Mouse (Mus musculus) olfactory bulb, adult 2 months (tissue): ENCODE results near the gene Draxin. TPM values are rescaled to one million over a fixed set of nuclear protein-coding genes. Genes with fewer than 3 reads are reported as not detected.

Experiments
- H3K27ac ChIP-seq: fragments of 200-500 bp; 2 replicates; pipeline ENCODE4 v1.5.1; 2012; ENCODE audit warnings: low read depth, low read length; ENCODE audit not compliant: insufficient read depth
- H3K4me1 ChIP-seq: fragments of 200-500 bp; 2 replicates; pipeline ENCODE4 v1.6.1; 2012; ENCODE audit warnings: low read length; ENCODE audit not compliant: control insufficient read depth, insufficient read depth
- H3K4me3 ChIP-seq: fragments of 200-500 bp; 2 replicates; pipeline ENCODE4 v1.5.1; 2012; ENCODE audit warnings: mild to moderate bottlenecking, low read depth, low read length, moderate library complexity; ENCODE audit not compliant: insufficient read depth
- CTCF ChIP-seq: fragments of 200-500 bp; IDR thresholded peaks from 2 replicates; pipeline ENCODE4 v1.5.1; 2012; ENCODE audit warnings: low read depth, mild to moderate bottlenecking, low read length, moderate library complexity; ENCODE audit not compliant: insufficient read depth
- POLR2A ChIP-seq: fragments of 200-500 bp; IDR thresholded peaks from 2 replicates; pipeline ENCODE4 v1.6.1; 2012; ENCODE audit warnings: mild to moderate bottlenecking, low read depth, low read length, moderate library complexity; ENCODE audit not compliant: insufficient read depth
- WGBS: fragments of 180-500 bp; shearing (Covaris S2); methylation state at CpG from one replicate; pipeline ENCODE4 v1.1.7; 2018; 5-methylcytosine and 5-hydroxymethylcytosine counted together
- polyA plus RNA-seq: library from polyadenylated mRNA; stranded (reverse); fragments of >200 nt; gene quantifications from 2 replicates; pipeline ENCODE4 v1.2.4, GENCODE M21; 2012; ENCODE audit warnings: low replicate concordance; ENCODE audit not compliant: missing spikeins, insufficient read depth, insufficient read length

Gene Draxin
- polyA plus RNA-seq, 1 experiment, result not detected

- 67% methylated on average over 21 of the region's 21 CpGs for whole genome bisulfite sequencing
- H3K4me3 ChIP-seq, result no peak overlapping the region
- peaks cover 11% of the 10 kb centered on the region for H3K4me1 ChIP-seq
- TF ChIP-seq CTCF, result no peak
- TF ChIP-seq POLR2A, result no peak
- H3K27ac ChIP-seq, result no peak overlapping the region
Observed at GRCm38 (mm10) chr4:148083176-148083899, 47.2 kb downstream of the Draxin start.

GRCm38 (mm10) chr4:148082257-148083044 is 48.0 kb downstream of the Draxin start:
- WGBS, result 60% methylated on average over 12 of the region's 12 CpGs
- Histone ChIP-seq H3K4me3 (no peak overlapping the region), H3K27ac (no peak overlapping the region), H3K4me1 (peaks cover 4% of the 10 kb centered on the region)
- TF ChIP-seq POLR2A, result no peak
- no peak; the same call in 1 of the 2 replicates for TF ChIP-seq CTCF

GRCm38 (mm10) chr4:148081201-148081600 is 49.3 kb downstream of the Draxin start:
- Histone ChIP-seq H3K4me3 (no peak overlapping the region), H3K4me1 (no peaks in the 10 kb centered on the region; the same call in 1 of the 2 replicates), H3K27ac (no peak overlapping the region)
- TF ChIP-seq POLR2A (no peak), CTCF (no peak)
- 94% methylated on average over 10 of the region's 10 CpGs for WGBS

GRCm38 (mm10) chr4:148080597-148080973 is 49.9 kb downstream of the Draxin start:
- Histone ChIP-seq H3K4me3 (no peak overlapping the region), H3K4me1 (no peaks in the 10 kb centered on the region; the same call in 1 of the 2 replicates), H3K27ac (no peak overlapping the region)
- no peak for TF ChIP-seq CTCF
- TF ChIP-seq POLR2A, result no peak
- WGBS, result 97% methylated on average over 1 of the region's 1 CpGs

GRCm38 (mm10) chr4:148079944-148080596 is 50.4 kb downstream of the Draxin start:
- WGBS, result 94% methylated on average over 8 of the region's 8 CpGs
- H3K4me1 ChIP-seq, result peaks cover 3% of the 10 kb centered on the region; the same call in 1 of the 2 replicates
- no peak overlapping the region for H3K27ac ChIP-seq
- TF ChIP-seq CTCF, result no peak
- no peak for TF ChIP-seq POLR2A
- no peak overlapping the region for H3K4me3 ChIP-seq

GRCm38 (mm10) chr4:148079212-148079611 is 51.3 kb downstream of the Draxin start:
- Histone ChIP-seq H3K27ac (no peak overlapping the region), H3K4me1 (peaks cover 5% of the 10 kb centered on the region; the same call in 1 of the 2 replicates), H3K4me3 (no peak overlapping the region)
- 63% methylated on average over 6 of the region's 6 CpGs for WGBS
- TF ChIP-seq POLR2A, result no peak

GRCm38 (mm10) chr4:148075881-148076280 is 54.6 kb downstream of the Draxin start:
- Histone ChIP-seq H3K4me3 (no peak overlapping the region), H3K4me1 (peaks cover 5% of the 10 kb centered on the region; the same call in 1 of the 2 replicates), H3K27ac (no peak overlapping the region)
- 93% methylated on average over 6 of the region's 6 CpGs for whole genome bisulfite sequencing
- no peak for TF ChIP-seq CTCF
- TF ChIP-seq POLR2A, result no peak

GRCm38 (mm10) chr4:148075259-148075658 is 55.2 kb downstream of the Draxin start:
- Histone ChIP-seq H3K4me3 (peak overlapping the region; percentile 5), H3K27ac (no peak overlapping the region), H3K4me1 (peaks cover 5% of the 10 kb centered on the region; the same call in 1 of the 2 replicates)
- TF ChIP-seq CTCF (no peak), POLR2A (no peak)
- 25% methylated on average over 21 of the region's 21 CpGs for WGBS
